Mouse (Mus musculus) effector memory CD4-positive, alpha-beta T cell, adult 7 months (primary cell): ENCODE data around the gene Has3. TPM values are rescaled to one million over a fixed set of nuclear protein-coding genes. Genes with fewer than 3 reads are reported as not detected.

Experiments
- polyA plus RNA-seq: library from polyadenylated mRNA; unstranded; fragments of 100-300 nt; shearing (Covaris generic); gene quantifications from one replicate; pipeline ENCODE4 v1.2.1, GENCODE M21; 2017

Gene Has3
- 0.12 TPM for polyA plus RNA-seq

GRCm38 (mm10) chr8:106870051-106870450, at the start of gene Has3:
Has3 (plus strand) TSS chr8:106870242.

GRCm38 (mm10) chr8:106893481-106894156, 23.6 kb downstream of the Has3 start, which contains the start of gene Utp4:
Utp4 (plus strand) TSS chr8:106893636.

Other genes with a start within 250 kb of the Has3 start
- gene Tango6, start 187.2 kb upstream of the Has3 start, polyA plus RNA-seq: 8.1 TPM
- gene Utp4, start 23.4 kb downstream of the Has3 start, polyA plus RNA-seq: 85.5 TPM
- gene Sntb2, start 65.5 kb downstream of the Has3 start, polyA plus RNA-seq: 33.2 TPM
- 39.7 TPM for gene Vps4a, start 161.0 kb downstream of the Has3 start, polyA plus RNA-seq
- 7.4 TPM for gene Pdf, start 178.4 kb downstream of the Has3 start, polyA plus RNA-seq
- 39.6 TPM for gene Cog8, start 186.4 kb downstream of the Has3 start, polyA plus RNA-seq
- 49.1 TPM for gene Nip7, start 186.6 kb downstream of the Has3 start, polyA plus RNA-seq
- 0.45 TPM for gene Tmed6, start 195.4 kb downstream of the Has3 start, polyA plus RNA-seq
- 23.5 TPM for gene Terf2, start 226.3 kb downstream of the Has3 start, polyA plus RNA-seq